Mouse (Mus musculus): ENCODE measurements around the gene Trmt44. TPM values are rescaled to one million over a fixed set of nuclear protein-coding genes. Genes with fewer than 3 reads are reported as not detected.

Gene Trmt44
- polyA plus RNA-seq, 1 experiment, result 6.7 TPM

DNA sequence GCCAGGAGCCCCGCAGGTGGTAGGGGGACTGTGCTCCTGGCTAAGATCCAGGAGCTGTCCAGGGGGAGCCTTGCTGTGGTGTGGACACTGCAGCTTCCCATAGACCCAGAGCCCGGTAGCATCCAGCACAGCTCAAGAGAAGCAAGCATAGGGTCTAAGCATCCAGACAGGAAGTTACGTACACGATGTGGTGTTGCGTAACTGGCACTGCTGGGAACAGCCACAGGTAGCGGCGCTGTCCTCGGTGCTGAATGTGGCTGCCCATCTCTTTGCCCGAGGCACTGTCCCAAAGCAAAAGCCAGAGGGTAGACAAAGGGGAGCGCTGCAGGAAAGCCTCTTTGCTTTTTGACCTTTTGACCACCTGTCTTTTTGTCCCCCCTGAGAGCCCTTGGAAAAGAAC, 43.3 kb downstream of the Trmt44 start:
- TF ChIP-seq CTCF (IDR thresholded peaks at IDR 0.05; ENCODE audit: extremely low read depth, insufficient read depth, low read length) (no peak), POLR2A (IDR thresholded peaks at IDR 0.05; ENCODE audit: extremely low read depth, insufficient read depth, low read length) (no peak)
- H3K4me1 ChIP-seq (ENCODE audit: control insufficient read depth, insufficient read depth, low read length), result no peaks in the 10 kb centered on the region
- H3K4me3 ChIP-seq (ENCODE audit: insufficient read depth, low read length), result no peak overlapping the region
- H3K27ac ChIP-seq (ENCODE audit: insufficient read depth, low read length), result no peak overlapping the region

- H3K27ac ChIP-seq (ENCODE audit: insufficient read depth, low read length), result no peak overlapping the region
- no peaks in the 10 kb centered on the region for H3K4me1 ChIP-seq (ENCODE audit: control insufficient read depth, insufficient read depth, low read length)
- H3K4me3 ChIP-seq (ENCODE audit: insufficient read depth, low read length), result no peak overlapping the region
- no peak for TF ChIP-seq POLR2A (IDR thresholded peaks at IDR 0.05; ENCODE audit: extremely low read depth, insufficient read depth, low read length)
- peak; percentile 79 for TF ChIP-seq CTCF (IDR thresholded peaks at IDR 0.05; ENCODE audit: extremely low read depth, insufficient read depth, low read length)
Observed at GRCm38 (mm10) chr5:35530442-35530841, 44.4 kb downstream of the Trmt44 start.

DNA sequence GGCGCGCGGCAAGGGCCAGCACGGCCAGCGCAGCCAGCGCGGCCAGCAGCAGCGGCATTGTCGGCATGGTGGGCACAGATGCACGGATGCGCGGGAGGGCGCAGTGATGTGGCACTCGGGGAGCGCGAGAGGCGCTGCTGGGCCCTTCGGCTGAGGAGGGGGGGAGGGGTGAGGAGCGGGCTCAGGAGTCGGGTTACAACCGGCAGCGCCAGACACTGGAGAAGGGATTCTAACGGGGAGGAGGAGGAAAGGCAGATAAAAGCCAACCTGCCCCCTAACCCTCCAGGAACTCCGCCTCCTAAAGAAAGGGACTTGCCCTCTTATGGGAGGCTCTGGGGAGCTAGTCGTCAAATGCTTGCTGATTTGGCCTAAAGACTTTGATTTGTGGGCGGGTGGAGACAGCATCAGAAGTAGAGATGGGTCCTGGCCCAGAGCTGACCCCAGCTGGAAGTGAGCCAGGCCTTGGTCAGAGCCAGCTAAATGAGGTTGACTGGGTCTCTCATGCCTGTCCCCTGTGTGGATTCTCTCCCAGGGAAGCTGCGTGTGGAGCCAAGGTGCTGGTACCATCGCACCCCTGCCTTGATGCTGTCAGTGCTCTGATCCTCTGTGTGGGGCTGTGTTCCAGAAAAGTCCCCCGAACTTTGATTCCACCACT, 49.3 kb downstream of the Trmt44 start, which contains the start of gene Cpz:
TSS of gene Cpz (minus strand) at position 230 of the 655 bp plus-strand sequence.
- TF ChIP-seq CTCF (IDR thresholded peaks at IDR 0.05; ENCODE audit: extremely low read depth, insufficient read depth, low read length), result no peak
- no peak for TF ChIP-seq POLR2A (IDR thresholded peaks at IDR 0.05; ENCODE audit: extremely low read depth, insufficient read depth, low read length)
- Histone ChIP-seq H3K27ac (ENCODE audit: insufficient read depth, low read length) (no peak within 1 kb of the TSS), H3K4me1 (ENCODE audit: control insufficient read depth, insufficient read depth, low read length) (no peaks in the 10 kb centered on the region), H3K4me3 (ENCODE audit: insufficient read depth, low read length) (no peak within 1 kb of the TSS)

- no peaks in the 10 kb centered on the region for H3K4me1 ChIP-seq (ENCODE audit: control insufficient read depth, insufficient read depth, low read length)
- no peak overlapping the region for H3K27ac ChIP-seq (ENCODE audit: insufficient read depth, low read length)
- no peak overlapping the region for H3K4me3 ChIP-seq (ENCODE audit: insufficient read depth, low read length)
- TF ChIP-seq CTCF (IDR thresholded peaks at IDR 0.05; ENCODE audit: extremely low read depth, insufficient read depth, low read length) (no peak), POLR2A (IDR thresholded peaks at IDR 0.05; ENCODE audit: extremely low read depth, insufficient read depth, low read length) (no peak)
Observed at GRCm38 (mm10) chr5:35524381-35524780, 50.5 kb downstream of the Trmt44 start.

- TF ChIP-seq POLR2A (IDR thresholded peaks at IDR 0.05; ENCODE audit: extremely low read depth, insufficient read depth, low read length) (no peak), CTCF (IDR thresholded peaks at IDR 0.05; ENCODE audit: extremely low read depth, insufficient read depth, low read length) (peak; percentile 93)
- H3K27ac ChIP-seq (ENCODE audit: insufficient read depth, low read length), result no peak overlapping the region
- H3K4me3 ChIP-seq (ENCODE audit: insufficient read depth, low read length), result no peak overlapping the region
- no peaks in the 10 kb centered on the region for H3K4me1 ChIP-seq (ENCODE audit: control insufficient read depth, insufficient read depth, low read length)
Observed at GRCm38 (mm10) chr5:35523735-35524134, 51.1 kb downstream of the Trmt44 start.

GRCm38 (mm10) chr5:35516781-35517180, 58.1 kb downstream of the Trmt44 start:
- no peak for TF ChIP-seq CTCF (IDR thresholded peaks at IDR 0.05; ENCODE audit: extremely low read depth, insufficient read depth, low read length)
- no peak for TF ChIP-seq POLR2A (IDR thresholded peaks at IDR 0.05; ENCODE audit: extremely low read depth, insufficient read depth, low read length)
- no peaks in the 10 kb centered on the region for H3K4me1 ChIP-seq (ENCODE audit: control insufficient read depth, insufficient read depth, low read length)
- H3K4me3 ChIP-seq (ENCODE audit: insufficient read depth, low read length), result no peak overlapping the region
- no peak overlapping the region for H3K27ac ChIP-seq (ENCODE audit: insufficient read depth, low read length)

GRCm38 (mm10) chr5:35510589-35510988, 64.3 kb downstream of the Trmt44 start:
- TF ChIP-seq POLR2A (IDR thresholded peaks at IDR 0.05; ENCODE audit: extremely low read depth, insufficient read depth, low read length) (no peak), CTCF (IDR thresholded peaks at IDR 0.05; ENCODE audit: extremely low read depth, insufficient read depth, low read length) (peak; percentile 98)
- no peak overlapping the region for H3K27ac ChIP-seq (ENCODE audit: insufficient read depth, low read length)
- H3K4me3 ChIP-seq (ENCODE audit: insufficient read depth, low read length), result no peak overlapping the region
- H3K4me1 ChIP-seq (ENCODE audit: control insufficient read depth, insufficient read depth, low read length), result no peaks in the 10 kb centered on the region

Other genes starting within 250 kb of the Trmt44 start
- not detected in 2 replicates for gene Hmx1, start 186.0 kb downstream of the Trmt44 start, polyA plus RNA-seq (2012; rRNA removed)
- gene Cpz, start 49.4 kb downstream of the Trmt44 start, polyA plus RNA-seq (2012; rRNA removed), result 0.28 and 0.48 TPM in 2 replicates
- gene Acox3, start 8.0 kb upstream of the Trmt44 start, polyA plus RNA-seq (2012; rRNA removed), result 30.5 and 31.5 TPM in 2 replicates
- 6.5 and 6.9 TPM in 2 replicates for gene Htra3, start 104.7 kb upstream of the Trmt44 start, polyA plus RNA-seq (2012; rRNA removed)
- 1.2 and 1.4 TPM in 2 replicates for gene Sh3tc1, start 164.9 kb upstream of the Trmt44 start, polyA plus RNA-seq (2012; rRNA removed)
- 145 and 176 TPM in 2 replicates for gene Ablim2, start 182.8 kb upstream of the Trmt44 start, polyA plus RNA-seq (2012; rRNA removed)